Mouse (Mus musculus): ENCODE measurements at regions not wholly inside any gene's neighbourhood (a gene's known extent, or its start where the extent isn't known, plus 50 kb on each side); places are given as distances from the start of the nearest gene placed in this dataset.

- peak in 1 of 2 experiments; percentile 55 for DNase-seq
These were observed 253.8 kb upstream of the Nt5e start for GRCm38 (mm10) chr9:88073165-88073564.

GRCm38 (mm10) chr9:88073579-88073978 is 253.4 kb upstream of the Nt5e start:
- DNase-seq, result no peak

GRCm38 (mm10) chr9:88082931-88083479 is 244.0 kb upstream of the Nt5e start:
- peak in 1 of 2 experiments; percentile 28 for DNase-seq

- no peak for DNase-seq
These were observed 241.7 kb upstream of the Nt5e start for GRCm38 (mm10) chr9:88085181-88085816.

- DNase-seq, result no peak
These were observed 241.1 kb upstream of the Nt5e start for GRCm38 (mm10) chr9:88085866-88086265.

- no peak for DNase-seq
These were observed 235.0 kb upstream of the Nt5e start for GRCm38 (mm10) chr9:88091781-88092527.

GRCm38 (mm10) chr9:88092561-88092960 is 234.4 kb upstream of the Nt5e start:
- no peak for DNase-seq

GRCm38 (mm10) chr9:88113094-88113493 is 213.9 kb upstream of the Nt5e start:
- DNase-seq, result no peak

- no peak for DNase-seq
These were observed 206.5 kb upstream of the Nt5e start for GRCm38 (mm10) chr9:88120536-88120935.

- DNase-seq, result no peak
These were observed 205.9 kb upstream of the Nt5e start for GRCm38 (mm10) chr9:88120963-88121570.

GRCm38 (mm10) chr9:88124322-88125005 is 202.5 kb upstream of the Nt5e start:
- no peak for DNase-seq

- DNase-seq, result no peak
These were observed 163.8 kb upstream of the Nt5e start for GRCm38 (mm10) chr9:88163025-88163780.

- no peak for DNase-seq
These were observed 149.3 kb upstream of the Nt5e start for GRCm38 (mm10) chr9:88177575-88178254.

- DNase-seq, result no peak
These were observed 145.6 kb upstream of the Nt5e start for GRCm38 (mm10) chr9:88181189-88181994.

GRCm38 (mm10) chr9:88207378-88207777 is 119.6 kb upstream of the Nt5e start:
- DNase-seq, result no peak

- DNase-seq, result no peak
These were observed 119.0 kb upstream of the Nt5e start for GRCm38 (mm10) chr9:88208022-88208421.

GRCm38 (mm10) chr9:88214758-88215157 is 112.2 kb upstream of the Nt5e start:
- DNase-seq, result no peak

GRCm38 (mm10) chr9:88220360-88220759 is 106.6 kb upstream of the Nt5e start:
- DNase-seq, result no peak

GRCm38 (mm10) chr9:88221276-88221675 is 105.7 kb upstream of the Nt5e start:
- DNase-seq, result no peak

GRCm38 (mm10) chr9:88221850-88222353 is 105.1 kb upstream of the Nt5e start:
- peak in 1 of 2 experiments; percentile 73 for DNase-seq

GRCm38 (mm10) chr9:88237126-88237525 is 89.9 kb upstream of the Nt5e start:
- DNase-seq, result no peak
